Mouse (Mus musculus) gastrocnemius, adult 8-10 months (tissue): ENCODE measurements around the gene Rab8a. TPM values are rescaled to one million over a fixed set of nuclear protein-coding genes. Genes with fewer than 3 reads are reported as not detected.

Experiments
- DNase-seq, 2 experiments: peaks; one replicate each; pipeline ENCODE4 v3.0.0; 2022; ENCODE audit warnings: low spot score in 2 of 2
- total RNA-seq, 4 experiments: library from RNA; stranded (reverse); gene quantifications; 2 replicates each; pipeline ENCODE4 v1.2.4; 2022

Gene Rab8a
- total RNA-seq, 4 experiments from 2014 or later, result 6.3 to 14.1 (median 9.0) TPM

- no peak for DNase-seq
Observed at GRCm38 (mm10) chr8:72146056-72146455, 14.9 kb upstream of the Rab8a start.

- no peak for DNase-seq
Observed at GRCm38 (mm10) chr8:72146556-72146955, 14.4 kb upstream of the Rab8a start.

- no peak for DNase-seq
Observed at GRCm38 (mm10) chr8:72147266-72147665, 13.7 kb upstream of the Rab8a start.

- no peak for DNase-seq
Observed at GRCm38 (mm10) chr8:72149056-72149455, 11.9 kb upstream of the Rab8a start.

- no peak for DNase-seq
Observed at GRCm38 (mm10) chr8:72151418-72152078, 9.5 kb upstream of the Rab8a start.

- no peak for DNase-seq
Observed at GRCm38 (mm10) chr8:72153382-72153781, 7.6 kb upstream of the Rab8a start.

GRCm38 (mm10) chr8:72158096-72158495, 2.9 kb upstream of the Rab8a start:
- DNase-seq, result no peak

- DNase-seq, result no peak
Observed at GRCm38 (mm10) chr8:72158726-72159125, 2.3 kb upstream of the Rab8a start.

GRCm38 (mm10) chr8:72160007-72160406, 993 bp upstream of the Rab8a start:
- DNase-seq, result no peak

GRCm38 (mm10) chr8:72162821-72163220, 1.8 kb downstream of the Rab8a start:
- DNase-seq, result no peak

GRCm38 (mm10) chr8:72169098-72169668, 8.2 kb downstream of the Rab8a start:
- no peak for DNase-seq

- DNase-seq, result no peak
Observed at GRCm38 (mm10) chr8:72169681-72170249, 8.8 kb downstream of the Rab8a start.

- peak; percentile 29 to 41 for DNase-seq
Observed at GRCm38 (mm10) chr8:72177346-72177925, 16.4 kb downstream of the Rab8a start.

- no peak for DNase-seq
Observed at GRCm38 (mm10) chr8:72183554-72184202, 22.7 kb downstream of the Rab8a start.

GRCm38 (mm10) chr8:72187793-72188331, 26.9 kb downstream of the Rab8a start:
- peak in 1 of 2 experiments; percentile 8 for DNase-seq

- no peak for DNase-seq
Observed at GRCm38 (mm10) chr8:72189417-72190214, 28.6 kb downstream of the Rab8a start, which contains the start of gene Hsh2d. Gene Hsh2d (plus strand): TSS chr8:72189638.

- DNase-seq, result no peak
Observed at GRCm38 (mm10) chr8:72190215-72190539, 29.2 kb downstream of the Rab8a start.

- DNase-seq, result no peak
Observed at GRCm38 (mm10) chr8:72192065-72192464, 31.1 kb downstream of the Rab8a start.

- DNase-seq, result no peak
Observed at GRCm38 (mm10) chr8:72197997-72198396, 37.0 kb downstream of the Rab8a start.

GRCm38 (mm10) chr8:72208582-72208981, 47.6 kb downstream of the Rab8a start:
- DNase-seq, result no peak

- DNase-seq, result no peak
Observed at GRCm38 (mm10) chr8:72210222-72210621, 49.2 kb downstream of the Rab8a start.
